Mouse (Mus musculus) MEL (cell line): ENCODE measurements around the gene Ccdc183. TPM values are rescaled to one million over a fixed set of nuclear protein-coding genes. Genes with fewer than 3 reads are reported as not detected.

Experiments
- DNase-seq: peaks from one replicate; pipeline ENCODE4 v3.0.0; 2011; ENCODE audit warnings: low read depth, low spot score
- H3K27ac ChIP-seq: 2 replicates; pipeline ENCODE4 v1.5.1; 2012; ENCODE audit warnings: low read depth, mild to moderate bottlenecking, control low read depth, low read length, moderate library complexity; ENCODE audit not compliant: control insufficient read depth
- H3K27me3 ChIP-seq, 2 experiments: fragments of 150-350 bp in 1 of 2; sonication (generic) in 1 of 2; 2 replicates each; pipeline ENCODE4 v1.6.1; 2012; ENCODE audit warnings: low read length in 2 of 2, mild to moderate bottlenecking in 2 of 2, improper control_type of control experiment in 1 of 2, moderate library complexity in 1 of 2; ENCODE audit not compliant: insufficient read depth in 2 of 2, control insufficient read depth in 1 of 2
- H3K36me3 ChIP-seq, 2 experiments: 2 replicates each; pipeline ENCODE4 v1.6.1; 2012 to 2014; ENCODE audit warnings: low read length in 2 of 2, improper control_type of control experiment in 1 of 2, inconsistent platforms in 1 of 2, mild to moderate bottlenecking in 1 of 2; ENCODE audit not compliant: insufficient read depth in 2 of 2, control insufficient read depth in 1 of 2
- H3K4me1 ChIP-seq, 2 experiments: fragments of 150-350 bp in 1 of 2; sonication (generic) in 1 of 2; 2 replicates each; pipeline ENCODE4 v1.6.1; 2012; ENCODE audit warnings: low read length in 2 of 2, improper control_type of control experiment in 1 of 2, mild to moderate bottlenecking in 1 of 2; ENCODE audit not compliant: insufficient read depth in 2 of 2, control insufficient read depth in 1 of 2
- H3K4me3 ChIP-seq, 2 experiments: fragments of 150-350 bp in 1 of 2; sonication (generic) in 1 of 2; 2 replicates each; pipeline ENCODE4 v1.5.1; 2012; ENCODE audit warnings: low read depth in 2 of 2, low read length in 2 of 2, mild to moderate bottlenecking in 2 of 2, moderate library complexity in 2 of 2, control low read depth in 1 of 2, improper control_type of control experiment in 1 of 2; ENCODE audit not compliant: control insufficient read depth in 1 of 2, insufficient read depth in 1 of 2
- H3K79me2 ChIP-seq: 2 replicates; pipeline ENCODE4 v1.6.1; 2012; ENCODE audit warnings: mild to moderate bottlenecking, low read length, moderate library complexity; ENCODE audit not compliant: control insufficient read depth, poor library complexity, insufficient read depth
- H3K9ac ChIP-seq: 2 replicates; pipeline ENCODE4 v1.6.1; 2012; ENCODE audit warnings: low read depth, mild to moderate bottlenecking, control low read depth, low read length, moderate library complexity; ENCODE audit not compliant: control insufficient read depth, poor library complexity, severe bottlenecking
- H3K9me3 ChIP-seq: fragments of 150-350 bp; sonication (generic); replicated peaks from 2 replicates; pipeline ENCODE4 v1.6.1; 2012; ENCODE audit warnings: mild to moderate bottlenecking, low read length, improper control_type of control experiment, moderate library complexity; ENCODE audit not compliant: insufficient read depth
- CTCF ChIP-seq, 3 experiments: IDR thresholded peaks in 2 of 3; conservative IDR thresholded peaks in 1 of 3; 2 replicates each; pipeline ENCODE4 v1.5.1; 2011 to 2012; ENCODE audit warnings: low read length in 3 of 3, low read depth in 2 of 3, mild to moderate bottlenecking in 2 of 3, improper control_type of control experiment in 1 of 3, inconsistent platforms in 1 of 3, mixed read lengths in 1 of 3, moderate library complexity in 1 of 3; ENCODE audit not compliant: control insufficient read depth in 1 of 3, insufficient read depth in 1 of 3, poor library complexity in 1 of 3, severe bottlenecking in 1 of 3
- E2F4 ChIP-seq: IDR thresholded peaks from 2 replicates; pipeline ENCODE4 v1.6.1; 2011; ENCODE audit warnings: low read depth, low read length, improper control_type of control experiment, borderline replicate concordance
- ELF1 ChIP-seq: IDR thresholded peaks from 2 replicates; pipeline ENCODE4 v1.6.1; 2014; ENCODE audit warnings: low read depth, mild to moderate bottlenecking, inconsistent platforms, low read length, improper control_type of control experiment, moderate library complexity
- EP300 ChIP-seq, 2 experiments: IDR thresholded peaks; 2 replicates each; pipeline ENCODE4 v1.6.1; 2011; ENCODE audit warnings: improper control_type of control experiment in 2 of 2, low read length in 2 of 2, low read depth in 1 of 2, mild to moderate bottlenecking in 1 of 2
- GABPA ChIP-seq: IDR thresholded peaks from 2 replicates; pipeline ENCODE4 v1.6.1; 2012; ENCODE audit warnings: low read depth, mild to moderate bottlenecking, inconsistent platforms, low read length, improper control_type of control experiment, moderate library complexity
- GATA1 ChIP-seq: IDR thresholded peaks from 2 replicates; pipeline ENCODE4 v1.6.1; 2011; ENCODE audit warnings: low read depth, low read length, improper control_type of control experiment
- HCFC1 ChIP-seq: IDR thresholded peaks from 2 replicates; pipeline ENCODE4 v1.6.1; 2012; ENCODE audit warnings: low read depth, mild to moderate bottlenecking, inconsistent platforms, low read length, improper control_type of control experiment, moderate library complexity
- JUND ChIP-seq: IDR thresholded peaks from 2 replicates; pipeline ENCODE4 v1.6.1; 2011; ENCODE audit warnings: low read depth, mild to moderate bottlenecking, improper control_type of control experiment, low read length
- MAZ ChIP-seq: IDR thresholded peaks from 2 replicates; pipeline ENCODE4 v1.6.1; 2012; ENCODE audit warnings: low read depth, mild to moderate bottlenecking, inconsistent platforms, low read length, improper control_type of control experiment
- MEF2A ChIP-seq: IDR thresholded peaks from 2 replicates; pipeline ENCODE4 v1.6.1; 2014; ENCODE audit warnings: low read depth, mild to moderate bottlenecking, inconsistent platforms, low read length, improper control_type of control experiment; ENCODE audit not compliant: poor library complexity, insufficient replicate concordance, severe bottlenecking; ENCODE audit errors: extremely low read depth
- POLR2AphosphoS5 ChIP-seq: IDR thresholded peaks from 2 replicates; pipeline ENCODE4 v1.6.1; 2012; ENCODE audit warnings: low read depth, borderline replicate concordance, mild to moderate bottlenecking, inconsistent platforms, low read length, moderate library complexity, mixed read lengths
- RAD21 ChIP-seq: IDR thresholded peaks from 2 replicates; pipeline ENCODE4 v1.6.1; 2011; ENCODE audit warnings: mild to moderate bottlenecking, low read depth, low read length, improper control_type of control experiment
- RCOR1 ChIP-seq: IDR thresholded peaks from 2 replicates; pipeline ENCODE4 v1.6.1; 2012; ENCODE audit warnings: low read depth, mild to moderate bottlenecking, inconsistent platforms, low read length, improper control_type of control experiment
- SIN3A ChIP-seq: IDR thresholded peaks from 2 replicates; pipeline ENCODE4 v1.6.1; 2012; ENCODE audit warnings: low read length, improper control_type of control experiment, inconsistent platforms
- SMC3 ChIP-seq: IDR thresholded peaks from 2 replicates; pipeline ENCODE4 v1.6.1; 2011; ENCODE audit warnings: low read depth, low read length, improper control_type of control experiment
- UBTF ChIP-seq: IDR thresholded peaks from 2 replicates; pipeline ENCODE4 v1.6.1; 2012; ENCODE audit warnings: low read depth, mild to moderate bottlenecking, inconsistent platforms, low read length, improper control_type of control experiment, moderate library complexity, borderline replicate concordance; ENCODE audit not compliant: insufficient read depth
- USF2 ChIP-seq, 2 experiments: IDR thresholded peaks; 2 replicates each; pipeline ENCODE4 v1.6.1; 2011 to 2012; ENCODE audit warnings: improper control_type of control experiment in 2 of 2, low read length in 2 of 2, borderline replicate concordance in 1 of 2, inconsistent platforms in 1 of 2, low read depth in 1 of 2, mild to moderate bottlenecking in 1 of 2; ENCODE audit not compliant: insufficient read depth in 1 of 2
- ZKSCAN1 ChIP-seq: IDR thresholded peaks from 2 replicates; pipeline ENCODE4 v1.6.1; 2012; ENCODE audit warnings: low read depth, mild to moderate bottlenecking, inconsistent platforms, low read length, improper control_type of control experiment, moderate library complexity
- ZNF384 ChIP-seq: IDR thresholded peaks from 2 replicates; pipeline ENCODE4 v1.6.1; 2012; ENCODE audit warnings: low read depth, mild to moderate bottlenecking, inconsistent platforms, low read length, improper control_type of control experiment
- polyA plus RNA-seq, 2 experiments: library from polyadenylated mRNA; stranded (reverse) in 1 of 2; unstranded in 1 of 2; fragments of >175 nt in 1 of 2; fragments of >200 nt in 1 of 2; gene quantifications; 2 replicates each; pipeline versions ENCODE4 v1.2.1 to v1.2.4; 2012; ENCODE audit warnings: low replicate concordance in 2 of 2, low read depth in 1 of 2; ENCODE audit not compliant: insufficient read length in 2 of 2, insufficient read depth in 1 of 2, missing spikeins in 1 of 2
- total RNA-seq: library from RNA; depleted of rRNA; stranded (reverse); fragments of 300-350 nt; gene quantifications from 2 replicates; pipeline ENCODE4 v1.2.3, GENCODE M21; 2012

The Ccdc183 gene
- total and polyA plus RNA-seq, 3 experiments: 0.04 to 0.26 TPM; not detected in 1

DNA sequence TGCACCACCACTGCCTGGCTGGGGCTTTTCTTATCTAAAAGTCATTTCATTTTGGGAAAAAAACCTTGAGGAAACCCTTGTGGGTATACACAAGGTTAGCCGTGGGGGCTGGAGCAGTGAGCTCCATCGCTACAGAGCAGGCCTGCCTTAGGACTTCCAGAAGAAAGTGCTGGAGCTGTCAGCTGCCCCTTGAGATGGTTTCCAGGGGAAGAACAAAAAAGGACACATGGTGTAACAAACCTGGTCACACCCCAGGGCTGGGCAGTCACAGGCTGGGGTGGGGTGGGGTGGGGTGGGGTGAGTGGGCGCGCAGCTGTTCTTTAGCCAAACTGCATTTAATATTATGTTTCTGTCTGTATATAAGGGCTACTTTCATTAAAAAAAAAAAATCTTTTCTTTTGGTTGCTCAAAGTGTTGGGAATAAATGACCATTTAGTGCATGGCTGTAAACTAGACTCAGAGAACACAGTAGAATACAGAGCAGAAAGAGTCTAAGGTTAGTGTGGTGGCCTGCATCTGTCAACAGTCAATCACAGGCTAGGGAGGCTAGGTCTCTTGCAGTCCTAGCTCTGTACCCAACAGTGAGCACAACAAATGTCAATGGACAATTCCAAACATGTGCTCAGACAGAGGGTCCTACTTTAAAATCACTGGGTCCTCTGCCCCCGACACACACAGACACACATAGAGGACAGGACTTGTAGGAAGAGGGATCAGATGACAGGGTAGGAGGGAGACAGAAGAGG lies 20.5 kb downstream of the Ccdc183 start:
- Histone ChIP-seq H3K9me3 (no peaks in the 10 kb centered on the region), H3K4me1 (no peaks in the 10 kb centered on the region), H3K27me3 (no peaks in the 10 kb centered on the region), H3K36me3 (peaks cover 0 to 15% of the 10 kb centered on the region in 2 experiments; a peak in 2 of 4 replicates), H3K9ac (no peak overlapping the region), H3K4me3 (no peak overlapping the region), H3K27ac (no peak overlapping the region), H3K79me2 (no peaks in the 10 kb centered on the region)
- DNase-seq: no peak
- no peak for TF ChIP-seq EP300 (IDR thresholded peaks at IDR 0.05; ENCODE audit: low read depth in 1 of 2, low read length in 2 of 2)
- no peak for TF ChIP-seq SIN3A

DNA sequence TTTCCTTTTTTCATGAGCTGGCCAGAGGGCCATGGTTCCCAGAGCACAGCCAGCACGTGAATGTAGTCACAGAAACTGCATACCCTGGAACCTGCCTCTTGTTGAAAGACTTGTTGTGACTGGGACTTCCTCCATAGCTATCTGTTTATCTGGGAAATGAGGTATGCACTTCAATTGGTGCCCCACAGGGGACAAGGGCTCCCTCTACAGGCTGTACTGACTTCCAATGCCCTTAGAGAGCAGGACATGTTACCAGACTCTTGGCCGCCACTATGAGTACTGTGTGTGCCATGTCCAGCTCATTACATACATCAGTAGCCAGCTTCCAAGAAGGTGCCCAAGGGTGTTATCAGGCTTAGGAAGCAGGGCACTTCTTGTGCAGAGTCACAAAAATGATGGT lies 25.6 kb downstream of the Ccdc183 start:
- H3K4me1 ChIP-seq: no peaks in the 10 kb centered on the region
- no peak for TF ChIP-seq MEF2A
- no peak for TF ChIP-seq RCOR1
- no peak for TF ChIP-seq E2F4
- no peak for TF ChIP-seq POLR2AphosphoS5
- TF ChIP-seq CTCF (IDR thresholded peaks at IDR 0.05 in 2 of 3, conservative IDR thresholded peaks at IDR 0.05 in 1 of 3; ENCODE audit: control insufficient read depth in 1 of 3, insufficient read depth in 1 of 3, low read depth in 2 of 3, low read length in 3 of 3, poor library complexity in 1 of 3, severe bottlenecking in 1 of 3): peak; percentile 66 to 85 (median 67)
- TF ChIP-seq ZKSCAN1: no peak
- no peak for TF ChIP-seq ZNF384
- TF ChIP-seq GABPA: no peak
- no peak; the same call in 1 of the 2 replicates for TF ChIP-seq RAD21
- no peak for TF ChIP-seq ELF1
- TF ChIP-seq SIN3A: no peak
- no peak for TF ChIP-seq JUND
- TF ChIP-seq USF2 (IDR thresholded peaks at IDR 0.05; ENCODE audit: borderline replicate concordance in 1 of 2, insufficient read depth in 1 of 2, low read depth in 1 of 2, low read length in 2 of 2): no peak
- TF ChIP-seq GATA1: peak; percentile 32; the same call in 1 of the 2 replicates
- TF ChIP-seq SMC3: no peak
- no peak for TF ChIP-seq MAZ
- no peak for TF ChIP-seq UBTF
- no peak for TF ChIP-seq HCFC1
- no peaks in the 10 kb centered on the region for H3K9me3 ChIP-seq
- peak; percentile 79 for DNase-seq
- H3K9ac ChIP-seq: no peak overlapping the region
- no peak overlapping the region for H3K27ac ChIP-seq
- peaks cover 0 to 6% of the 10 kb centered on the region in 2 experiments; a peak in 2 of 4 replicates for H3K36me3 ChIP-seq
- H3K27me3 ChIP-seq: no peaks in the 10 kb centered on the region
- no peaks in the 10 kb centered on the region for H3K79me2 ChIP-seq
- no peak overlapping the region for H3K4me3 ChIP-seq
